17 mouse cellular contexts compared by ENCODE assay signal in the genomic region with DNA sequence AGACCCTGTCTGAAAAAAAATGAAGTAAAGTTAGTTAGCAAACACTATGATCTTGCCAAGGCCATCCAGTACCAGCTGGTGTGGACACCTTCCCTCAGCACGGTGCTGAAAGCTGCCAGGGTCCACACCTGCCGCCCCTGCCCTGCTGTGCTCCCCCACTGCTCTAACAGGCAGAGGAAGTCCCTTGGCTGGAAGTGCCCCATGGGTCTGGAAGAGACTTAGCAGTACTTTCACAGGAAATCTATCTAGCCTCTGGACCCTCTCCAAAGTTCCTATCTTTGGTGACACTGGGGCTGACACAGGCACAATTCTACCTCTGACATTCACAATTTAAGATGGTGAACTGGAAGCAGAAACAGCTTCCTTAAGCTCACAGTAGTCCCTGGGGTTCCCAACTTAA.
DNase-seq lines count a peak whose midpoint lies in the region; ATAC-seq and TF ChIP-seq lines count a peak whose summit lies in the region.
"Had no signal": no experiment of that assay in that cellular context is flagged by ENCODE, and none has a peak within 500 bp of the region (broad histone marks: within the 10 kb centered on the region; RNA-seq: fewer than 3 reads in every experiment).

No protein-coding gene starts in this region.

- intact Hi-C loops in gastrocnemius, adult 2 months (cut with DNase I), result no loop called here
- intact Hi-C loops in gastrocnemius, postnatal 14 days (cut with DNase I; ENCODE audit: low total_unique reads), result no loop called here

- H3K27ac ChIP-seq in gastrocnemius, adult 2 months, result peak overlapping the region; percentile 78
- H3K27ac ChIP-seq in layer of hippocampus, adult 2 months, result peak overlapping the region; percentile 64; the same call in 1 of the 2 replicates
- H3K27ac ChIP-seq in heart, embryonic 14.5 days (replicated peaks in 1 of 2; ENCODE audit: control insufficient read depth in 1 of 2, insufficient read depth in 1 of 2, low read depth in 2 of 2, low read length in 2 of 2), result peak overlapping the region; percentile 25 to 54; a peak in 2 of 4 replicates
- peak overlapping the region; percentile 92; the same call in 1 of the 2 replicates for H3K27ac ChIP-seq in macrophage
- no peak overlapping the region for H3K27ac ChIP-seq in kidney, embryonic 16.5 days (ENCODE audit: low read length)
- H3K27ac ChIP-seq: forebrain, embryonic 12.5 days; hindbrain, embryonic 12.5 days; kidney, postnatal 0 days; neural tube, embryonic 15.5 days had no signal

- TF ChIP-seq CTCF in gastrocnemius, adult 2 months (IDR thresholded peaks at IDR 0.05), result no peak
- TF ChIP-seq CTCF in layer of hippocampus, adult 2 months (conservative IDR thresholded peaks at IDR 0.05), result no peak

- 11% methylated on average over 2 of the region's 2 CpGs for WGBS in heart, embryonic 14.5 days
- 44% methylated on average over 2 of the region's 2 CpGs for WGBS in macrophage (ENCODE audit: missing documents)
- WGBS in kidney, embryonic 16.5 days, result 73% methylated on average over 2 of the region's 2 CpGs

- H3K4me1 ChIP-seq in heart, embryonic 14.5 days (ENCODE audit: control insufficient read depth in 2 of 2, insufficient read depth in 2 of 2, low read length in 2 of 2), result peaks cover 31 to 40% of the 10 kb centered on the region in 2 experiments
- H3K4me1 ChIP-seq in kidney, embryonic 16.5 days (ENCODE audit: insufficient read depth, low read length), result no peaks in the 10 kb centered on the region
- H3K4me1 ChIP-seq: forebrain, embryonic 12.5 days had no signal

- H3K27me3 ChIP-seq in heart, embryonic 14.5 days (ENCODE audit: control insufficient read depth, insufficient read depth, low read length), result no peaks in the 10 kb centered on the region
- no peaks in the 10 kb centered on the region for H3K27me3 ChIP-seq in kidney, embryonic 16.5 days (ENCODE audit: insufficient read depth, low read length)
- H3K27me3 ChIP-seq: embryonic facial prominence, embryonic 15.5 days; forebrain, embryonic 12.5 days; hindbrain, embryonic 12.5 days; neural tube, embryonic 15.5 days had no signal

- no peak overlapping the region for H3K4me3 ChIP-seq in gastrocnemius, adult 2 months
- H3K4me3 ChIP-seq in layer of hippocampus, adult 2 months, result no peak overlapping the region
- H3K4me3 ChIP-seq in heart, embryonic 14.5 days (ENCODE audit: control insufficient read depth in 1 of 2, insufficient read depth in 1 of 2, low read depth in 1 of 2, low read length in 2 of 2), result no peak overlapping the region
- H3K4me3 ChIP-seq in macrophage (ENCODE audit: inconsistent target), result no peak overlapping the region
- no peak overlapping the region for H3K4me3 ChIP-seq in kidney, embryonic 16.5 days (ENCODE audit: low read length)
- H3K4me3 ChIP-seq: embryonic facial prominence, embryonic 15.5 days; forebrain, embryonic 12.5 days; hindbrain, embryonic 12.5 days; neural tube, embryonic 15.5 days had no signal

- H3K79me2 ChIP-seq in macrophage (ENCODE audit: inconsistent target), result no peaks in the 10 kb centered on the region

- ATAC-seq in heart, embryonic 14.5 days (ENCODE audit: insufficient number of reproducible peaks, insufficient read depth, low FRiP score, low read depth), result no peak
- no peak for ATAC-seq in kidney, embryonic 16.5 days (ENCODE audit: low FRiP score, low TSS enrichment)
- ATAC-seq: intestine, embryonic 16.5 days had no signal

- DNase-seq in gastrocnemius, adult 2 months, result peak; percentile 70
- DNase-seq in gastrocnemius, postnatal 14 days, result no peak
- DNase-seq in layer of hippocampus, adult 2 months (ENCODE audit: low spot score in 2 of 2), result no peak
- DNase-seq in layer of hippocampus, adult 8-10 months (ENCODE audit: low spot score in 2 of 2), result no peak
- DNase-seq: adrenal gland, adult 2 months; thymus, adult 2 months had no signal

- H3K9me3 ChIP-seq in heart, embryonic 14.5 days (ENCODE audit: control insufficient read depth, low read length), result no peaks in the 10 kb centered on the region
- H3K9me3 ChIP-seq in kidney, embryonic 16.5 days (ENCODE audit: low read length), result no peaks in the 10 kb centered on the region
- H3K9me3 ChIP-seq: embryonic facial prominence, embryonic 15.5 days; forebrain, embryonic 12.5 days; G1E; hindbrain, embryonic 12.5 days; neural tube, embryonic 15.5 days had no signal

- 0 out of 2 replicates have a peak overlapping the region, but pooled peaks have one; percentile 3 for H3K9ac ChIP-seq in heart, embryonic 14.5 days (ENCODE audit: low read length)
- H3K9ac ChIP-seq in kidney, embryonic 16.5 days (replicated peaks; ENCODE audit: low read length), result no peak overlapping the region
- H3K9ac ChIP-seq: embryonic facial prominence, embryonic 15.5 days; forebrain, embryonic 12.5 days; hindbrain, embryonic 12.5 days; neural tube, embryonic 15.5 days had no signal

- H3K36me3 ChIP-seq in heart, embryonic 14.5 days (ENCODE audit: control insufficient read depth, insufficient read depth, low read length), result 0 out of 2 replicates have a peak, but pooled peaks cover 3% of the 10 kb centered on the region
- no peaks in the 10 kb centered on the region for H3K36me3 ChIP-seq in macrophage (ENCODE audit: inconsistent target)
- peaks cover 11% of the 10 kb centered on the region; the same call in 1 of the 2 replicates for H3K36me3 ChIP-seq in kidney, embryonic 16.5 days (ENCODE audit: insufficient read depth, low read length)
- H3K36me3 ChIP-seq: forebrain, embryonic 12.5 days; neural tube, embryonic 15.5 days had no signal

- no peak overlapping the region for H3K4me2 ChIP-seq in heart, embryonic 14.5 days (ENCODE audit: low read length)
- H3K4me2 ChIP-seq in kidney, embryonic 16.5 days (replicated peaks; ENCODE audit: low read depth, low read length), result no peak overlapping the region
- H3K4me2 ChIP-seq: embryonic facial prominence, embryonic 15.5 days; forebrain, embryonic 12.5 days; hindbrain, embryonic 12.5 days; liver, embryonic 11.5 days; neural tube, embryonic 15.5 days had no signal
